Comparison of ENCODE assay signal across 8 mouse cellular contexts in the genomic region with DNA sequence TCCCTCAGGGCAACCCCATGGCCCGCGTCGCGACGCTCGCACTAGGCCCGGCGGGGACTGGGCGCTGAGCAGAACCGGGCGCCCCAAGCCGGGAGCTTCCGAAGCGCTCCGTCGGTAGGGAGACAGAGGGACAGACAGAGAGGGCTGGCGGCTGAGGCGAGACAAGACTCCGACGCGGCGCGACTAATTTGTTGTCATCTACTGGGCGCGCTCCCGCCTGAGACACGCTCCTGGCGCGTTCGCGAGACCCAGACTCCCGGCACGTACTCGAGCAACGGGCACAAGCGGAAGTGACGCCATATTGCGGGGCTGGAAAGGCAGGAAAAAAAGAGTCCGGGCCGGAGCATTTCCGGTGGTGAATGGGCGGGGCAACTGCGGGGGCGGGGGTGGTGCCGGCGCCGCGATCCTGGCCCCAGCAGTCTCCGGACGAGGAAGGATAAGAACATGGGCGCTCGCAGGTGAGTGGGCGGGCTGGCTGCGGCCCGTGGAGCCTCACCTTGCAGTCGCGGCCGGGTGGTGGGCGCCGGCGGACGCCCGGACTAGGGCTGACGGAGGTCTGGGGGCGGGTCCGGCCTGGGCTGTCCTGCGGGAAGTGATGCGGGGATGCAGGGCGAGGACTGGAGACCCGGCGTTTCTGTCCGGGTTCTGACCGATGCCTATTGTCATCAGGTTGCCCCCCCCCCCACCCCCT. TPM values are rescaled to one million over a fixed set of nuclear protein-coding genes. Genes with fewer than 3 reads are reported as not detected.
DNase-seq lines count a peak whose midpoint lies in the region; ATAC-seq and TF ChIP-seq lines count a peak whose summit lies in the region.

A gene (minus strand): TSS at position 211 of the 691 bp plus-strand sequence.

- peak; percentile 91 for ATAC-seq in forebrain, embryonic 11.5 days (replicated peaks; ENCODE audit: low FRiP score)
- peak; percentile 92 for ATAC-seq in heart, embryonic 16.5 days (replicated peaks; ENCODE audit: extremely low read depth, insufficient read depth, low FRiP score)
- ATAC-seq in liver, embryonic 15.5 days (ENCODE audit: insufficient read depth): peak; percentile 89
- peak; percentile 92 for ATAC-seq in neural tube, embryonic 12.5 days (ENCODE audit: low FRiP score, low read depth)

- TF ChIP-seq EP300 in CH12.LX (IDR thresholded peaks at IDR 0.05; ENCODE audit: low read length): no peak

- dilution Hi-C loops in CH12.LX (cut with MboI; ENCODE audit: extremely low pct_ligation_motif_present, extremely low pct_unique_long_range_greater_than_20kb, low sequenced_read_pairs): no loop called here

- DNase-seq in CH12.LX (ENCODE audit: extremely low read depth): peak; percentile 98
- peak; percentile 99 for DNase-seq in c-Kit-positive CD71-positive TER-119-negative erythroid progenitor cells, embryonic 14.5 days (ENCODE audit: low read depth)
- DNase-seq in forebrain, embryonic 11.5 days (ENCODE audit: low spot score): peak; percentile 98
- peak; percentile 97 to 98 for DNase-seq in kidney, postnatal 36 days
- peak; percentile 94 for DNase-seq in telencephalon, adult 2 months (ENCODE audit: low read depth, low spot score)

- peak within 1 kb of the TSS; percentile 92 for H3K4me2 ChIP-seq in CH12.LX (ENCODE audit: insufficient read depth, low read depth, poor library complexity, severe bottlenecking)
- H3K4me2 ChIP-seq in forebrain, embryonic 11.5 days (ENCODE audit: low read depth, low read length, severe bottlenecking): peak within 1 kb of the TSS; percentile 94
- H3K4me2 ChIP-seq in heart, embryonic 16.5 days (ENCODE audit: low read depth, low read length): peak within 1 kb of the TSS; percentile 92
- H3K4me2 ChIP-seq in liver, embryonic 15.5 days: peak within 1 kb of the TSS; percentile 80
- peak within 1 kb of the TSS; percentile 86 for H3K4me2 ChIP-seq in neural tube, embryonic 12.5 days (replicated peaks)

- H3K36me3 ChIP-seq in CH12.LX (replicated peaks in 1 of 2; ENCODE audit: control insufficient read depth in 1 of 2, insufficient read depth in 1 of 2, low read length in 1 of 2): peaks cover 5 to 34% of the 10 kb centered on the region in 2 experiments
- H3K36me3 ChIP-seq in forebrain, embryonic 11.5 days (ENCODE audit: control insufficient read depth, insufficient read depth, low read length): no peaks in the 10 kb centered on the region; the same call in 1 of the 2 replicates
- 0 out of 2 replicates have a peak, but pooled peaks cover 3% of the 10 kb centered on the region for H3K36me3 ChIP-seq in heart, embryonic 16.5 days (ENCODE audit: control insufficient read depth, insufficient read depth)
- peaks cover 12% of the 10 kb centered on the region for H3K36me3 ChIP-seq in liver, embryonic 15.5 days (replicated peaks)
- H3K36me3 ChIP-seq in neural tube, embryonic 12.5 days: peaks cover 12% of the 10 kb centered on the region

- peaks cover 37% of the 10 kb centered on the region for H3K79me2 ChIP-seq in CH12.LX (replicated peaks; ENCODE audit: control insufficient read depth, extremely low read depth, insufficient read depth, poor library complexity, severe bottlenecking)

- no peaks in the 10 kb centered on the region for H3K27me3 ChIP-seq in CH12.LX (replicated peaks)
- H3K27me3 ChIP-seq in forebrain, embryonic 11.5 days (ENCODE audit: control insufficient read depth, insufficient read depth, low read length): no peaks in the 10 kb centered on the region
- H3K27me3 ChIP-seq in heart, embryonic 16.5 days (ENCODE audit: control insufficient read depth, insufficient read depth, low read length): no peaks in the 10 kb centered on the region
- H3K27me3 ChIP-seq in liver, embryonic 15.5 days: no peaks in the 10 kb centered on the region
- no peaks in the 10 kb centered on the region for H3K27me3 ChIP-seq in neural tube, embryonic 12.5 days (replicated peaks)

- peak; percentile 69 for TF ChIP-seq POLR2A in CH12.LX (IDR thresholded peaks at IDR 0.05; ENCODE audit: low read depth, low read length)

- WGBS in forebrain, embryonic 11.5 days: under 1% methylated on average over 71 of the region's 73 CpGs
- under 1% methylated on average over 73 of the region's 73 CpGs for WGBS in heart, embryonic 16.5 days
- under 1% methylated on average over 73 of the region's 73 CpGs for WGBS in liver, embryonic 15.5 days (ENCODE audit: insufficient replicate concordance)
- WGBS in neural tube, embryonic 12.5 days: under 1% methylated on average over 69 of the region's 73 CpGs

- no peaks in the 10 kb centered on the region for H3K9me3 ChIP-seq in CH12.LX (replicated peaks; ENCODE audit: low read length)
- H3K9me3 ChIP-seq in forebrain, embryonic 11.5 days (ENCODE audit: control insufficient read depth, low read length): no peaks in the 10 kb centered on the region
- H3K9me3 ChIP-seq in heart, embryonic 16.5 days (replicated peaks; ENCODE audit: control insufficient read depth, low read length): no peaks in the 10 kb centered on the region
- no peaks in the 10 kb centered on the region for H3K9me3 ChIP-seq in liver, embryonic 15.5 days (replicated peaks)
- H3K9me3 ChIP-seq in neural tube, embryonic 12.5 days: no peaks in the 10 kb centered on the region

- H3K4me3 ChIP-seq in CH12.LX (replicated peaks in 1 of 3; ENCODE audit: low read depth in 2 of 3, low read length in 2 of 3, poor library complexity in 1 of 3): peak within 1 kb of the TSS; percentile 96 to 99 (median 97)
- peak within 1 kb of the TSS; percentile 91 for H3K4me3 ChIP-seq in forebrain, embryonic 11.5 days (ENCODE audit: low read depth, low read length)
- peak within 1 kb of the TSS; percentile 96 for H3K4me3 ChIP-seq in heart, embryonic 16.5 days (ENCODE audit: low read length)
- peak within 1 kb of the TSS; percentile 100 for H3K4me3 ChIP-seq in liver, embryonic 15.5 days (replicated peaks)
- peak within 1 kb of the TSS; percentile 94 for H3K4me3 ChIP-seq in neural tube, embryonic 12.5 days

- H3K27ac ChIP-seq in CH12.LX (ENCODE audit: insufficient read depth, low read depth): peak within 1 kb of the TSS; percentile 75
- H3K27ac ChIP-seq in forebrain, embryonic 11.5 days (ENCODE audit: low read depth, low read length): peak within 1 kb of the TSS; percentile 81
- H3K27ac ChIP-seq in heart, embryonic 16.5 days (ENCODE audit: low read length): peak within 1 kb of the TSS; percentile 94
- H3K27ac ChIP-seq in liver, embryonic 15.5 days (replicated peaks): peak within 1 kb of the TSS; percentile 95
- H3K27ac ChIP-seq in neural tube, embryonic 12.5 days: peak within 1 kb of the TSS; percentile 82

- in situ Hi-C loops in CH12.LX (cut with MboI; ENCODE audit: low pct_ligation_motif_present, low pct_unique_long_range_greater_than_20kb, low sequenced_read_pairs): no loop called here

- peak within 1 kb of the TSS; percentile 91 for H3K9ac ChIP-seq in CH12.LX (ENCODE audit: insufficient read depth, low read depth)
- H3K9ac ChIP-seq in forebrain, embryonic 11.5 days (ENCODE audit: low read length): peak within 1 kb of the TSS; percentile 86
- peak within 1 kb of the TSS; percentile 97 for H3K9ac ChIP-seq in heart, embryonic 16.5 days (ENCODE audit: low read length)
- peak within 1 kb of the TSS; percentile 96 for H3K9ac ChIP-seq in liver, embryonic 15.5 days
- H3K9ac ChIP-seq in neural tube, embryonic 12.5 days: peak within 1 kb of the TSS; percentile 90

- TF ChIP-seq RAD21 in CH12.LX (IDR thresholded peaks at IDR 0.05; ENCODE audit: low read depth, low read length): no peak

- H3K4me1 ChIP-seq in CH12.LX (ENCODE audit: control insufficient read depth in 1 of 2, insufficient read depth in 2 of 2): peaks cover 5 to 39% of the 10 kb centered on the region in 2 experiments; a peak in 3 of 4 replicates
- H3K4me1 ChIP-seq in forebrain, embryonic 11.5 days (replicated peaks; ENCODE audit: control insufficient read depth, insufficient read depth, low read length): peaks cover 6% of the 10 kb centered on the region; the same call in 1 of the 2 replicates
- peaks cover 18% of the 10 kb centered on the region for H3K4me1 ChIP-seq in heart, embryonic 16.5 days (ENCODE audit: control insufficient read depth, insufficient read depth, low read length)
- peaks cover 59% of the 10 kb centered on the region for H3K4me1 ChIP-seq in liver, embryonic 15.5 days (replicated peaks)
- H3K4me1 ChIP-seq in neural tube, embryonic 12.5 days: peaks cover 28% of the 10 kb centered on the region

- TF ChIP-seq CTCF in CH12.LX (conservative IDR thresholded peaks at IDR 0.05 in 1 of 2, IDR thresholded peaks at IDR 0.05 in 1 of 2; ENCODE audit: low read depth in 2 of 2, low read length in 2 of 2): no peak

TF ChIP-seq in CH12.LX, 34 proteins besides CTCF, POLR2A, EP300 and RAD21 (continues in another document):
- 0 out of 2 replicates have a peak, but pooled peaks have one; percentile 49 for TF ChIP-seq CHD2 (IDR thresholded peaks at IDR 0.05; ENCODE audit: low read length)
- peak; percentile 63 for TF ChIP-seq UBTF (IDR thresholded peaks at IDR 0.05; ENCODE audit: low read depth, low read length)
- TF ChIP-seq PAX5 (IDR thresholded peaks at IDR 0.05; ENCODE audit: low read length): no peak
- TF ChIP-seq TBP (conservative IDR thresholded peaks at IDR 0.05; ENCODE audit: low read depth, low read length): no peak
- peak; percentile 90 for TF ChIP-seq HCFC1 (IDR thresholded peaks at IDR 0.05; ENCODE audit: low read depth, low read length)
- TF ChIP-seq ZMIZ1 (IDR thresholded peaks at IDR 0.05; ENCODE audit: low read depth, low read length): no peak
- no peak for TF ChIP-seq RCOR1 (conservative IDR thresholded peaks at IDR 0.05; ENCODE audit: low read depth, low read length)
- TF ChIP-seq MAFK (IDR thresholded peaks at IDR 0.05; ENCODE audit: insufficient replicate concordance, low read length): no peak
- TF ChIP-seq POLR2AphosphoS2 (IDR thresholded peaks at IDR 0.05; ENCODE audit: low read depth, low read length): no peak
- peak; percentile 98 for TF ChIP-seq MAZ (IDR thresholded peaks at IDR 0.05; ENCODE audit: low read depth, low read length)
- TF ChIP-seq SIN3A (IDR thresholded peaks at IDR 0.05; ENCODE audit: low read length): peak; percentile 79
- TF ChIP-seq KAT2A (IDR thresholded peaks at IDR 0.05; ENCODE audit: insufficient replicate concordance, low read length): peak; percentile 68; the same call in 1 of the 2 replicates
- peak; percentile 69; the same call in 1 of the 2 replicates for TF ChIP-seq ELF1 (IDR thresholded peaks at IDR 0.05; ENCODE audit: low read depth, low read length)
- no peak for TF ChIP-seq MEF2A (IDR thresholded peaks at IDR 0.05; ENCODE audit: borderline replicate concordance, low read depth, low read length)

RNA-seq across cellular contexts. Expression of the gene that starts here (rescaled TPM):
- total RNA-seq in CH12.LX (2012; rRNA removed): 27.3 and 28.5 TPM in 2 replicates
- 26.6 and 26.9 TPM in 2 replicates for total RNA-seq in CH12.LX (2014; rRNA removed)
- 24.1 and 28.4 TPM in 2 replicates for polyA plus RNA-seq in CH12.LX (2012; ENCODE audit: insufficient read length, low read depth)
- polyA plus RNA-seq in forebrain, embryonic 11.5 days (2014; fragmentation: Nextera tagmentation; extraction: Ambion mirVana): 15.2 and 18.2 TPM in 2 replicates
- polyA plus RNA-seq in heart, embryonic 16.5 days (2015; fragmentation: Nextera tagmentation; extraction: Ambion mirVana): 7.5 and 9.1 TPM in 2 replicates
- polyA plus RNA-seq in liver, embryonic 15.5 days (2015; fragmentation: Nextera tagmentation; extraction: Ambion mirVana): 6.8 and 7.7 TPM in 2 replicates
- polyA plus RNA-seq in neural tube, embryonic 12.5 days (2016; fragmentation: Nextera tagmentation; extraction: Ambion mirVana): 17.2 and 18.1 TPM in 2 replicates

Comparison
In these comparisons a context has a peak if more than half of its experiments do, and no peak if none do; other contexts are left out.
1. Peak in every context shown above with its lines: DNase-seq, ATAC-seq, H3K4me3 ChIP-seq and H3K27ac ChIP-seq.